ENCODE assay signal across 14 mouse cellular contexts in genomic region chr5:140268396-140268795, GRCm38 (mm10).
"Had no signal": no experiment of that assay in that cellular context is flagged by ENCODE, and none has a peak within 500 bp of the region (broad histone marks: within the 10 kb centered on the region; RNA-seq: fewer than 3 reads in every experiment).

No protein-coding gene starts in this region.

- H3K9me3 ChIP-seq: kidney, embryonic 15.5 days; liver, embryonic 13.5 days; midbrain, embryonic 12.5 days had no signal

- H3K4me2 ChIP-seq: kidney, embryonic 15.5 days; liver, embryonic 13.5 days; midbrain, embryonic 12.5 days had no signal

- H3K4me3 ChIP-seq: kidney, embryonic 15.5 days; left cerebral cortex, adult 2 months; liver, embryonic 13.5 days; midbrain, embryonic 12.5 days had no signal

- DNase-seq: kidney, adult 8-10 months; kidney, postnatal 10 days; kidney, postnatal 36 days; layer of hippocampus, postnatal 36 days; liver, embryonic 13.5 days; lung, adult 2 months; lung, postnatal 14 days; lung, postnatal 4 days; thymus, adult 18-20 months; thymus, postnatal 14 days had no signal

- H3K9ac ChIP-seq: kidney, embryonic 15.5 days; liver, embryonic 13.5 days; midbrain, embryonic 12.5 days had no signal

- H3K27me3 ChIP-seq: kidney, embryonic 15.5 days; liver, embryonic 13.5 days; midbrain, embryonic 12.5 days had no signal

- H3K27ac ChIP-seq: kidney, embryonic 15.5 days; left cerebral cortex, adult 2 months; liver, embryonic 13.5 days; midbrain, embryonic 12.5 days had no signal

- ATAC-seq: intestine, postnatal 0 days had no signal
